1 mouse cellular context compared by ENCODE assay signal in genomic region chr8:70903112-70903511, GRCm38 (mm10).
TF ChIP-seq lines count a peak whose summit lies in the region.

No protein-coding gene starts in this region.

TF ChIP-seq in C2C12, 6 proteins besides CTCF, POLR2A, EP300 and RAD21:
- no peak for TF ChIP-seq MYOG (IDR thresholded peaks at IDR 0.05; ENCODE audit: control insufficient read depth, extremely low read depth, insufficient read length)
- TF ChIP-seq CEBPB (IDR thresholded peaks at IDR 0.05; ENCODE audit: low read depth) = peak; percentile 60
- TF ChIP-seq FOSL1 (IDR thresholded peaks at IDR 0.05; ENCODE audit: insufficient read depth, low read length, poor library complexity, severe bottlenecking) = no peak
- no peak for TF ChIP-seq USF1 (IDR thresholded peaks at IDR 0.05; ENCODE audit: low read depth)
- peak; percentile 72 for TF ChIP-seq MYOD1 (IDR thresholded peaks at IDR 0.05; ENCODE audit: control insufficient read depth, insufficient read length, low read depth)
- TF ChIP-seq MAX (IDR thresholded peaks at IDR 0.05) = no peak
